Mouse (Mus musculus): ENCODE data around the gene Ttc9. TPM values are rescaled to one million over a fixed set of nuclear protein-coding genes. Genes with fewer than 3 reads are reported as not detected.

Gene Ttc9
- polyA plus RNA-seq, 1 experiment from 2014 or later, result not detected

DNA sequence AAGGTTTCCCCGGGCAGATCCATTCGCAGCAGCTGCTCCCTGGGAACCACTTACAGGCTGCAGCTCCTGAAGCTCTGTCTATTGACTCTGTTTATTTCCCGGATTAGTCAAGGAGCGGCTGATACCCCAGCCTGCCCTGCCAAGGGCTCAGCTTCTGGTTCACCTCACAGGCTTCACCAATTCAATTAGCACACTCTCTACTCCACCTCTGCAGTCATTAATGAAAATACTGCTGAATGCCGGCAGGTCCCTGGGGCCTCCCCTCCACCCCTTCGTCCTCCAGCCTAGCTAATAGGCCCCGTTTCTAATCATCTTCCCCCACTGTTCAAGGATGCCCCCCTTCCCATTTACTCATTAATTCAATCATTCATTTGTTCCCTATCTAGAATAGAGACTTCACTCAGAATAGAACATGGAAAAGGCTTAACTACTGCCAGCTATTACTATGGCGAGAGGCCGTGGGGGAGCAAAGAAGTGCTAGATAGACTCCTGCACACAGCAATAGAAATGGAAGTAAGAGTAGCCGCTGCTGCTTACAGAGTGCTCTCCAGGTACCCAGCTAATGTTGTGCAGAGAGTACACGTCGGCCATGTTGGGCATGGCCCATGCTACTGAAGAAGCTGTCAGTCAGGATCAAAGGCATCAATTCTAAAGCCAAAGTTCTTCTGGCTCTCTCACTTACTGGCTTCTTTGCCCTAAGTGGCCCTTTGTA is 55.5 kb downstream of the Ttc9 start:
- Histone ChIP-seq H3K27ac (ENCODE audit: low read depth) (no peak overlapping the region), H3K4me2 (ENCODE audit: low read depth, low read length) (no peak overlapping the region), H3K36me3 (replicated peaks; ENCODE audit: insufficient read depth, low read length) (no peaks in the 10 kb centered on the region), H3K4me1 (ENCODE audit: insufficient read depth) (no peaks in the 10 kb centered on the region), H3K4me3 (ENCODE audit: low read depth, low read length) (no peak overlapping the region), H3K9me3 (ENCODE audit: low read length) (no peaks in the 10 kb centered on the region), H3K27me3 (ENCODE audit: insufficient read depth, low read length) (no peaks in the 10 kb centered on the region), H3K9ac (replicated peaks) (no peak overlapping the region)
- DNase-seq (no peak), ATAC-seq (no peak)
- TF ChIP-seq EP300 (IDR thresholded peaks at IDR 0.05; ENCODE audit: low read depth) (no peak), CTCF (IDR thresholded peaks at IDR 0.05; ENCODE audit: low read depth) (no peak)
- WGBS (ENCODE audit: insufficient replicate concordance), result 60% methylated on average over 12 of the region's 12 CpGs

GRCm38 (mm10) chr12:81687873-81688272 is 56.8 kb downstream of the Ttc9 start:
- Histone ChIP-seq H3K27ac (ENCODE audit: low read depth) (no peak overlapping the region), H3K36me3 (replicated peaks; ENCODE audit: insufficient read depth, low read length) (no peaks in the 10 kb centered on the region), H3K4me1 (ENCODE audit: insufficient read depth) (no peaks in the 10 kb centered on the region), H3K9ac (replicated peaks) (no peak overlapping the region), H3K4me3 (ENCODE audit: low read depth, low read length) (no peak overlapping the region), H3K4me2 (ENCODE audit: low read depth, low read length) (no peak overlapping the region), H3K27me3 (ENCODE audit: insufficient read depth, low read length) (no peaks in the 10 kb centered on the region), H3K9me3 (ENCODE audit: low read length) (no peaks in the 10 kb centered on the region)
- WGBS (ENCODE audit: insufficient replicate concordance), result 76% methylated on average over 5 of the region's 5 CpGs
- DNase-seq (no peak), ATAC-seq (no peak)
- TF ChIP-seq CTCF (IDR thresholded peaks at IDR 0.05; ENCODE audit: low read depth), result no peak
- TF ChIP-seq EP300 (IDR thresholded peaks at IDR 0.05; ENCODE audit: low read depth), result no peak

DNA sequence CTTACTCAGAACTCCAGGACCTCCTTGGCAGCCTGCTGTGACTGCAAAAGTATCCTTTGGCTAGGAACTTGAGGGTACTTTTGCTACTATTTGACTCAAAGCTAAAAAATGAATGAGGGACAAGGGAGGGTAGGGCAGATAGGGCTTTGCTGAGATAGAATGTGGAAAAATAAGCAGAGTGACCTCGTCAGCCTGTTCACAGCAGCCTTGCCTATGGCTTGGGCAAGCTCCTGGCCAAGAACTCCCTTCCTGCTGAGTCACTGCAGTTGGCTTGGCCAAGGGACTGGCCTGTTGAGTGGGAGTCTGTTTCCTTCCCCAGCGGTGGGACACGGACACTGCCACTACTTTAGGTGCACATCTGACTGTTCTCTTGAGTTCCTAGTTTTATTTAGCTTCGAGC is 57.5 kb downstream of the Ttc9 start:
- Histone ChIP-seq H3K9me3 (ENCODE audit: low read length) (no peaks in the 10 kb centered on the region), H3K27ac (ENCODE audit: low read depth) (no peak overlapping the region), H3K4me2 (ENCODE audit: low read depth, low read length) (no peak overlapping the region), H3K9ac (replicated peaks) (no peak overlapping the region), H3K36me3 (replicated peaks; ENCODE audit: insufficient read depth, low read length) (no peaks in the 10 kb centered on the region), H3K27me3 (ENCODE audit: insufficient read depth, low read length) (no peaks in the 10 kb centered on the region), H3K4me1 (ENCODE audit: insufficient read depth) (no peaks in the 10 kb centered on the region), H3K4me3 (ENCODE audit: low read depth, low read length) (no peak overlapping the region)
- TF ChIP-seq CTCF (IDR thresholded peaks at IDR 0.05; ENCODE audit: low read depth), result no peak
- no peak for TF ChIP-seq EP300 (IDR thresholded peaks at IDR 0.05; ENCODE audit: low read depth)
- ATAC-seq (no peak), DNase-seq (no peak)
- WGBS (ENCODE audit: insufficient replicate concordance), result 58% methylated on average over 4 of the region's 4 CpGs

DNA sequence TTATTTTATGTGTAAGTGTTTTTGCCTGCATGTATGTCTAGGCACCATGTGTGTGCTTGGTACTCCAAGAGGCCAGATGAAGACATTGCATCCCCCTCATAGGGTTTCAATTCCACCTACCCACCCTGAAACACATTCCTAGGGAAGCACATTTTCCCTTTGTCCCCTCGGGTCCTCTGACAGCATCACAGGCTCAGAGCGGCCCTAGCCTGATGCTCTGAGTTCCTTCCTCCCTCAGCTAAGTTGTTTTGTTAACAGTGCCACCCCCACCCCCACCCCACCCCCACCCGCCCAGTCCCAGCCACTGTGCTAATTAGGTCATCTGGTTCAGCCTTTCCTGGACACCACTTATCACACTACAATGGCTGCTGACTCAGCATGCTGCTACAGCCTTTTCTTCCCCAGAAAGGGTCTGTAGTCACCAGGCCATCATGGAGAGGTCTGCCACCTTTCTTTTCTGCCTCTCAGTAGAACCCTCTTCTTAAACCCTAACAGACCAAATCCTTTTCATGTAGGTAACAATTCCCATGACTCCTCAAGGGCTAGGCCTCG is 58.5 kb downstream of the Ttc9 start:
- 42% methylated on average over 4 of the region's 4 CpGs for WGBS (ENCODE audit: insufficient replicate concordance)
- Histone ChIP-seq H3K27me3 (ENCODE audit: insufficient read depth, low read length) (no peaks in the 10 kb centered on the region), H3K36me3 (replicated peaks; ENCODE audit: insufficient read depth, low read length) (no peaks in the 10 kb centered on the region), H3K4me1 (ENCODE audit: insufficient read depth) (no peaks in the 10 kb centered on the region), H3K4me3 (ENCODE audit: low read depth, low read length) (no peak overlapping the region), H3K4me2 (ENCODE audit: low read depth, low read length) (no peak overlapping the region), H3K9ac (replicated peaks) (no peak overlapping the region), H3K27ac (ENCODE audit: low read depth) (no peak overlapping the region), H3K9me3 (ENCODE audit: low read length) (no peaks in the 10 kb centered on the region)
- TF ChIP-seq CTCF (IDR thresholded peaks at IDR 0.05; ENCODE audit: low read depth) (no peak), EP300 (IDR thresholded peaks at IDR 0.05; ENCODE audit: low read depth) (no peak)
- ATAC-seq, result no peak
- no peak for DNase-seq

- 85% methylated on average over 15 of the region's 15 CpGs for WGBS (ENCODE audit: insufficient replicate concordance)
- Histone ChIP-seq H3K9ac (replicated peaks) (no peak overlapping the region), H3K27ac (ENCODE audit: low read depth) (no peak overlapping the region), H3K27me3 (ENCODE audit: insufficient read depth, low read length) (no peaks in the 10 kb centered on the region), H3K4me2 (ENCODE audit: low read depth, low read length) (no peak overlapping the region), H3K4me3 (ENCODE audit: low read depth, low read length) (no peak overlapping the region), H3K9me3 (ENCODE audit: low read length) (no peaks in the 10 kb centered on the region), H3K4me1 (ENCODE audit: insufficient read depth) (no peaks in the 10 kb centered on the region), H3K36me3 (replicated peaks; ENCODE audit: insufficient read depth, low read length) (no peaks in the 10 kb centered on the region)
- ATAC-seq (no peak), DNase-seq (no peak)
- TF ChIP-seq CTCF (IDR thresholded peaks at IDR 0.05; ENCODE audit: low read depth) (no peak), EP300 (IDR thresholded peaks at IDR 0.05; ENCODE audit: low read depth) (no peak)
These were observed 59.1 kb downstream of the Ttc9 start for GRCm38 (mm10) chr12:81690111-81690510.

DNA sequence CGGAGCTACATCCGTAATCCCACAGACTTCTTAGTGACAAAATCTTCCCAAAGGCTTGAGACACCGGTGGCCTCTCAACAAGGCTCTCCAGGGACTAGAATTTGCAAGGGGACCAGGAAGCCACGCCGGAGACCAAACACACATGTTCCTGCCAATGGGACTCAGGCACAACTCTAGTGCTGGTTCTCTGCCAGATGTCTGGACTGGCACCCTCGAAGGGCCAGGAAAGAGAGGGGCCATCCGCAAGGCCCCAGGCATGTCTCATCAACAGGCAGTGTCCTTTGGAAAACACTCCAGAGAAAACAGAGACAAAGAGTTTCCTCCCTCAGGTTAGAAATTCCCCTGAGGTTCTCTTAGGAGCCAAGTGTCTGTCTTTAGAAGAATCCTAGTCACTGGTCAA is 59.7 kb downstream of the Ttc9 start:
- TF ChIP-seq CTCF (IDR thresholded peaks at IDR 0.05; ENCODE audit: low read depth), result no peak
- no peak for TF ChIP-seq EP300 (IDR thresholded peaks at IDR 0.05; ENCODE audit: low read depth)
- H3K4me3 ChIP-seq (ENCODE audit: low read depth, low read length), result no peak overlapping the region
- no peak overlapping the region for H3K4me2 ChIP-seq (ENCODE audit: low read depth, low read length)
- H3K9ac ChIP-seq (replicated peaks), result no peak overlapping the region
- no peaks in the 10 kb centered on the region for H3K4me1 ChIP-seq (ENCODE audit: insufficient read depth)
- H3K27ac ChIP-seq (ENCODE audit: low read depth), result no peak overlapping the region
- no peaks in the 10 kb centered on the region for H3K9me3 ChIP-seq (ENCODE audit: low read length)
- no peak for DNase-seq
- H3K36me3 ChIP-seq (replicated peaks; ENCODE audit: insufficient read depth, low read length), result no peaks in the 10 kb centered on the region
- 66% methylated on average over 7 of the region's 7 CpGs for WGBS (ENCODE audit: insufficient replicate concordance)
- ATAC-seq, result no peak
- H3K27me3 ChIP-seq (ENCODE audit: insufficient read depth, low read length), result no peaks in the 10 kb centered on the region
